Mouse (Mus musculus) heart, embryonic 12.5 days (tissue): ENCODE data around the gene Pax7. TPM values are rescaled to one million over a fixed set of nuclear protein-coding genes. Genes with fewer than 3 reads are reported as not detected.

Experiments used
- ATAC-seq: fragments of 200-750 bp; cut with Nextera tagmentation; 2 replicates; pipeline ENCODE4 v1.8.0; 2017; ENCODE audit warnings: moderate TSS enrichment, moderate library complexity; ENCODE audit not compliant: insufficient number of reproducible peaks, low FRiP score
- H3K27ac ChIP-seq: fragments of 300-500 bp; sonication (generic); 2 replicates; pipeline ENCODE4 v1.5.1; 2016; ENCODE audit warnings: mild to moderate bottlenecking, moderate library complexity; ENCODE audit not compliant: poor library complexity, severe bottlenecking
- H3K27me3 ChIP-seq: fragments of 300-500 bp; sonication (generic); replicated peaks from 2 replicates; pipeline ENCODE4 v1.6.1; 2016; ENCODE audit warnings: mild to moderate bottlenecking, moderate library complexity
- H3K36me3 ChIP-seq: fragments of 300-500 bp; sonication (generic); 2 replicates; pipeline ENCODE4 v1.6.1; 2016; ENCODE audit warnings: mild to moderate bottlenecking, moderate library complexity
- H3K4me1 ChIP-seq: fragments of 300-500 bp; sonication (generic); replicated peaks from 2 replicates; pipeline ENCODE4 v1.6.1; 2016; ENCODE audit warnings: mild to moderate bottlenecking
- H3K4me2 ChIP-seq: fragments of 300-500 bp; sonication (generic); 2 replicates; pipeline ENCODE4 v1.6.1; 2016; ENCODE audit warnings: mild to moderate bottlenecking, moderate library complexity
- H3K4me3 ChIP-seq: fragments of 300-500 bp; sonication (generic); 2 replicates; pipeline ENCODE4 v1.5.1; 2016; ENCODE audit warnings: mild to moderate bottlenecking
- H3K9ac ChIP-seq: fragments of 300-500 bp; sonication (generic); 2 replicates; pipeline ENCODE4 v1.6.1; 2016; ENCODE audit warnings: mild to moderate bottlenecking, moderate library complexity
- H3K9me3 ChIP-seq: fragments of 300-500 bp; sonication (generic); replicated peaks from 2 replicates; pipeline ENCODE4 v1.6.1; 2016; ENCODE audit warnings: mild to moderate bottlenecking, moderate library complexity
- WGBS: fragments of 180-500 bp; shearing (Covaris S2); methylation state at CpG from one replicate; pipeline ENCODE4 v1.1.7; 2016; 5-methylcytosine and 5-hydroxymethylcytosine counted together
- polyA plus RNA-seq: library from polyadenylated mRNA; unstranded; fragments of >200 nt; fragmentation: Nextera tagmentation; extraction: Ambion mirVana; gene quantifications from 2 replicates; pipeline ENCODE4 v1.2.1, GENCODE M21; 2016

The Pax7 gene
- polyA plus RNA-seq, 1 experiment from 2014 or later = 0.06 TPM

DNA sequence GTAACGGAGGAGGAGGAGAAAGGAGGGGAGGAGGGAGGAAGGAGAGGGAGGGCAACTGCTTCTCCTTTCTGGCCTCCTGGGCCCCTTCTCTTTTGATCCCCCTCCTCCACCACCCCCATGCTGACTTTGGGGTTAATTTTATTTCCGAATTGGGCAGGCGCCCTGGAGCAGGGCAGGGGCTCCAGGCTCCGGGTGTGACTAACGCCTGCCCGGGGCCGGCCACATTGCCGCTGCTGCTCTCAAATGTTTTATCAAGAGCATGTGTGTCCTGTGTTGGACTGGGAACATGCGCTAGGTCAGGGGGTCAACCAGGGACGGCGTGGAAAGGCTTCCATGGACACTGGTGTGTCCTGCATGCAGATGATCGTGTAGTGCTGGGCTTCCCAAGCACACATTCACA is 87.2 kb downstream of the Pax7 start:
- no peak overlapping the region for H3K4me2 ChIP-seq
- no peak overlapping the region for H3K9ac ChIP-seq
- no peaks in the 10 kb centered on the region for H3K36me3 ChIP-seq
- WGBS = 45% methylated on average over 12 of the region's 12 CpGs
- peaks cover 6% of the 10 kb centered on the region; the same call in 1 of the 2 replicates for H3K4me1 ChIP-seq
- no peak overlapping the region for H3K27ac ChIP-seq
- no peak for ATAC-seq
- H3K4me3 ChIP-seq = no peak overlapping the region
- 0 out of 2 replicates have a peak, but pooled peaks cover 6% of the 10 kb centered on the region for H3K9me3 ChIP-seq
- H3K27me3 ChIP-seq = peaks cover 25% of the 10 kb centered on the region

DNA sequence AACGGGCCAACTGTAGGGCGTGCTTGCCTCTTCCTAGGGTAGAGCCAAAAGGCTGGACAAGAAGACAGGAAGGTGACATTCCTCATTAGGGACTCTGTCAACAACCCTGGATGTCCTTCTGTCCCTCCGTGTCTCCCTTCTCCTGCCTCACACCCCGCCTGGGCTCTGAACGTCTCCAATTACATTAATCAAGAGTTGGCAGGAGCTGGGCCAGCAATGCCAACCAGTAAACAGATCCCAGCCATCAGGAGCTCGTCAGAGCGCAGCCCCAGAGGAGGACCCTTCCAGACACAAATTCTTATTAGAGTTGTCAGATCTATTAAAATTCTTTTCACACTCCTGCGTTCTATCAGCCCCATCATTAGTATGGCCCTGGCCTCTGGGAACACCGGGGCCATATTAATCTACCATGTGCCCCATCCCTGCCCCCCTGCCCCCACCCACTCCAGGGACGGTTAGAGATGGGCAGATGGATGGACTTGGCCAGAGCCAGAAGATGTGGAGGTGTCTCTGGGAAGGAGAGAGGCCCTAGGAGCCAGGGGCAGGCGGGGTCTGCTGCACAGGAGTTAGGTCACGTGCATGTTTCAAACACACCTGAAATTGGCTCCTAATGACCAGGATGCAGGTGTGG is 88.4 kb downstream of the Pax7 start:
- Histone ChIP-seq H3K27me3 (peaks cover 32% of the 10 kb centered on the region), H3K4me3 (no peak overlapping the region), H3K27ac (no peak overlapping the region), H3K36me3 (no peaks in the 10 kb centered on the region), H3K9me3 (0 out of 2 replicates have a peak, but pooled peaks cover 6% of the 10 kb centered on the region), H3K4me2 (no peak overlapping the region), H3K9ac (no peak overlapping the region), H3K4me1 (peaks cover 6% of the 10 kb centered on the region; the same call in 1 of the 2 replicates)
- ATAC-seq = no peak
- 60% methylated on average over 12 of the region's 12 CpGs for WGBS

DNA sequence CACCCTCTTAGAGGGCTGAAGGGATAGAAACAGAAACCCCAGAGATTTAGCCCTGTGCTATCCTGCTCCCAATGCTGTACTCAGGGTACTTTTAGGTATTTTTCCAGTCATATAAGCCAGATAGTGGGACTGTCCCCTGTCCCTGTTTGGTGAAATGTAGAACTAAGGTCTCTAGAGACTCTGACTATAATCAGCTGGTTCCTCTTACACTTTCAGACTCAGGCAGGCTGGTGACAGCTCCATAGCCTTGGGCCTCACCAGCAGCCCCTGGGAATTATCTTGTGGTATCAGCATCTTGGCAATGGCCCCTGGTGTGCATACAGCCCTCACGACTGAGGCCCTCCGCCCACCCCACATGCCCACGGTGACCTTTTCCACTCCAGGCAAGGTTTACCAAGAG is 89.7 kb downstream of the Pax7 start:
- WGBS = 39% methylated on average over 3 of the region's 3 CpGs
- H3K9ac ChIP-seq = no peak overlapping the region
- H3K27me3 ChIP-seq = peaks cover 45% of the 10 kb centered on the region

DNA sequence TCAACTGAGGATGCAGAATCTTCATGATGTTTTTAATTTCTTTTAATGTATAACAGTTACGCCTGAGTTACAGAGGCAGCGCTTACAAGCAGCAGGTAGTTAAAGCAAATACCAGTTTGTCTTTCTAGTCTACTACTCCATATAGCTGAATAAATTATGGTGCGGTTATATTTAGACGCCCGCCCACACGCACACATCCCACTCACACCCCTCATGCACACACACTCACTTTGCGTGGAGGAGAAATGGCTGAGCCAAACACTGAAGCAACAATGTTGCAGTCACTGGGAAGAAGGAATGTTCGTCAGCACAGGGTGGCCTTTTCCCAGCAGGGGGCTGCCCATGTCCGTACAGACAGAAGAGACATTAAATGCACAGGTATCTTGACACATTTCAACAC is 96.3 kb downstream of the Pax7 start:
- ATAC-seq = no peak
- Histone ChIP-seq H3K9ac (no peak overlapping the region), H3K4me2 (no peak overlapping the region), H3K9me3 (no peaks in the 10 kb centered on the region), H3K4me3 (no peak overlapping the region), H3K27me3 (peaks cover 30% of the 10 kb centered on the region), H3K36me3 (no peaks in the 10 kb centered on the region), H3K4me1 (no peaks in the 10 kb centered on the region), H3K27ac (no peak overlapping the region)
- 84% methylated on average over 9 of the region's 9 CpGs for WGBS

More for the DNA sequence above, 89.7 kb downstream of the Pax7 start:
- Histone ChIP-seq H3K9me3 (0 out of 2 replicates have a peak, but pooled peaks cover 6% of the 10 kb centered on the region), H3K27ac (no peak overlapping the region), H3K4me1 (peaks cover 6% of the 10 kb centered on the region; the same call in 1 of the 2 replicates), H3K36me3 (no peaks in the 10 kb centered on the region), H3K4me3 (no peak overlapping the region), H3K4me2 (no peak overlapping the region)
- ATAC-seq = no peak

DNA sequence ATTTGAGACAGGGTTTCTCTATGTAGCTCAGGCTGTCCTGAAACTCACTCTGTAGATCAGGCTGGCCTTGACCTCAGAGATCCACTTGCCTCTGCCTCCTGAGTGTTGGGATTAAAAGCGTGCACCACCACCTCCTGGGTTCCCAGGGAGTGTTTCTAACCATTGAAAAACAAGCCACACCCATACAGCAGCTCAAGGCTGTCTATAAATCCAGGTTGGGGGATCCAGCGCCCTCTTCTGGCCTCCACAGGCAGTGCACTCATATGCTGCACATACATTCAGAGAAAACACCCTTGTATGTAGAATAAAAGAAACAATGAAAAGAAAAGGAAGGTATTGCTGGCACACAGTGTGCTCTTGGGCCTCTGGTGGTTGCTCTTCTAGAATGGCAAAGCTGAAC is 106.2 kb downstream of the Pax7 start:
- no peak overlapping the region for H3K4me3 ChIP-seq
- H3K36me3 ChIP-seq = no peaks in the 10 kb centered on the region
- peaks cover 9% of the 10 kb centered on the region; the same call in 1 of the 2 replicates for H3K4me1 ChIP-seq
- H3K9ac ChIP-seq = no peak overlapping the region
- H3K27me3 ChIP-seq = peaks cover 27% of the 10 kb centered on the region
- H3K9me3 ChIP-seq = peaks cover 17% of the 10 kb centered on the region
- no peak for ATAC-seq
- H3K27ac ChIP-seq = no peak overlapping the region
- 39% methylated on average over 2 of the region's 2 CpGs for WGBS
- no peak overlapping the region for H3K4me2 ChIP-seq

DNA sequence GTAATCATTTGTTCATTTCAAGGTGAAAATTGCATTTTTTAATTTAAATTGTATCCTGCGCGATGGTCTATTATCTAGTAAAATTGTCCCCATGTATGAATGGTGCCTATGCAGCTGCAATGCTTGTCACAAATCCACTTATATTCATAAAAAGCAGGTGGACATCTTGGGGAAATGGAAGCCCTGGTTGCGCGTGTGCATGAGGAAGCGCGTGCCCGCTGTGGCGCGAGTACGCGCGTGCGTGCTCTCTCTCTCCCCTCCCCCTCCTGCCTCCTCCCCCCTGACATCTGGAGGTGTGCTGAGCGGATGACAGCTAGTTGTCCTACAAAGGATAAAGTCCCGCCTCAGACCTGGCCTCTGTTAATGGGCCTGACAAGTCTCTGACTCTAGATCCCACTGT is 107.9 kb downstream of the Pax7 start:
- Histone ChIP-seq H3K36me3 (no peaks in the 10 kb centered on the region), H3K9ac (no peak overlapping the region), H3K27me3 (peaks cover 27% of the 10 kb centered on the region), H3K4me2 (no peak overlapping the region), H3K4me3 (no peak overlapping the region), H3K27ac (no peak overlapping the region), H3K9me3 (peaks cover 17% of the 10 kb centered on the region), H3K4me1 (peaks cover 9% of the 10 kb centered on the region; the same call in 1 of the 2 replicates)
- ATAC-seq = no peak
- WGBS = 41% methylated on average over 15 of the region's 15 CpGs

DNA sequence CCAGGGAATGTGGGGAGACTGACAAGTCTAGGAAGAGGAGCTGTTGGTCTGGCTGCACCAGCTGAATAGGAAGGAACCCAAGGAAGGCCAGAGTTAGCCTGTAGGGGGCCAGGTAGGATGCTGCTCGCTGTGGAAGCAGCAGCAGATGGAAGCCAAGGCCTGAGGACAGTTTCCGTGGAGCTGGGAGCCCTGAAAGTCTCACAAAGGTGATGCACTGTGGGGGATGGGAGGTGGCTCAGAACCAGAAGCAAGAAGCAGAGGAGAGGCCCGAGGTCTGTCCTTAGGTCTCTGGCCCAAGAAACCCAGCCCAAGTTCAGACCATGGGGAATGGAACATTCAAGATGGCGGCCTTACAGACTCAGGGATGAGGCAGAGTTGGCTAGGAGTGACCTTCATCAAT is 109.0 kb downstream of the Pax7 start:
- Histone ChIP-seq H3K27ac (no peak overlapping the region), H3K4me2 (peak overlapping the region; percentile 54), H3K4me3 (no peak overlapping the region), H3K36me3 (no peaks in the 10 kb centered on the region), H3K9ac (no peak overlapping the region), H3K4me1 (peaks cover 9% of the 10 kb centered on the region; the same call in 1 of the 2 replicates), H3K27me3 (peaks cover 27% of the 10 kb centered on the region), H3K9me3 (peaks cover 15% of the 10 kb centered on the region)
- 49% methylated on average over 4 of the region's 4 CpGs for WGBS
- ATAC-seq = no peak

DNA sequence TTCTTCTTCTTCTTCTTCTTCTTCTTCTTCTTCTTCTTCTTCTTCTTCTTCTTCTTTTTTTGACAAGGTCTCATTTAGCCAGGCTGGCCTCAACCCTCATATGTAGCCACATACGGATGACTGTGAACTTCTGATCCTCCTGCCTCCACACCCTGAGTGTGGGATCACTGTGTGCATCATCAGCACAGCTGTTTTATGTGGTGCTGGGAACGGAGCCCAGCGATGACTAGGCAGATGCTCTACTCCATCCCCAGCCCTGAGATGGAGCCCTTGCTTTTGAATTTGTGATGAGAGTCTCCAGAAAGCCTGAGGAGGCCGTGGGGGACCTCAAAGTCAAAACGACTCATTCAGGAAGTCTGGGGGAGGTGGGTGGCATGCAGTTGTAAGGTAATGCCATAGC is 114.3 kb downstream of the Pax7 start:
- H3K27ac ChIP-seq = no peak overlapping the region
- no peaks in the 10 kb centered on the region for H3K9me3 ChIP-seq
- peaks cover 32% of the 10 kb centered on the region for H3K27me3 ChIP-seq
- H3K4me2 ChIP-seq = no peak overlapping the region
- no peak overlapping the region for H3K4me3 ChIP-seq
- no peaks in the 10 kb centered on the region for H3K4me1 ChIP-seq
- H3K36me3 ChIP-seq = no peaks in the 10 kb centered on the region
- 77% methylated on average over 5 of the region's 5 CpGs for WGBS
- ATAC-seq = no peak
- H3K9ac ChIP-seq = no peak overlapping the region

DNA sequence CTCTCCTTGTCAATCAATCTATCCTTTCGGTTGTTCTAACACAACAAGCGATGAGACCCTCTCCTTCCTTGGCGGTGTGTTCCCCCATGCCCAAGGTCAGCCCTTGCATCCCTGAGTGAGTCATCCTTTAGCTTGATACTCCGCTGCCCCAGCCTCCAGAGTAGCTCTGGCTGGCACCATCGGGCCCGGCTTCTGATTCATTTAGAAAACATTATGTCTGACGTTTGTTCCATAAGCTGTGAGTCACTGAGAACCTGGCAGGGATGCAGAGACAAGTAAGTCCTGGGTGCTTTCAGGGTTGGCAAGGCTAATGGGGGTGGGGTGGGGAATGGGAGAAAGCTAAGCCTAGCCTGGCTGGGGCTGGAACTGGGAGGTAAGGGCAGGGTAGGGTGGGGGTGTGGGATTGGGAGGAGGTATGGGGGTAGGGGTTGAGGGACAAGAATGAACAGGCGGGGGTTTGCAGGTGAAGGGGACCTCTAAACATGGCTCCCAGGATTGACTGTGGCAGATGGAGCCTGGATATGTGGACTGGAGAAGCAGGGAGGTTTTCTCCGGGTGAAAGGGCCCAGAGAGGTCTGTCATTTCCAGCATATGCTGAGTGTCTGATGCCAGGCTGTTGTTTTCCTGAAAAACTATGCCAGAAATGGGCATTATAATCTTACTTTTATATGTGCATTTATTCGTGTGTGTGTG is 116.7 kb downstream of the Pax7 start:
- WGBS = 79% methylated on average over 10 of the region's 10 CpGs
- Histone ChIP-seq H3K4me2 (no peak overlapping the region), H3K9ac (no peak overlapping the region), H3K27ac (no peak overlapping the region), H3K9me3 (no peaks in the 10 kb centered on the region), H3K4me3 (no peak overlapping the region), H3K36me3 (no peaks in the 10 kb centered on the region), H3K27me3 (peaks cover 47% of the 10 kb centered on the region), H3K4me1 (no peaks in the 10 kb centered on the region)
- no peak for ATAC-seq

DNA sequence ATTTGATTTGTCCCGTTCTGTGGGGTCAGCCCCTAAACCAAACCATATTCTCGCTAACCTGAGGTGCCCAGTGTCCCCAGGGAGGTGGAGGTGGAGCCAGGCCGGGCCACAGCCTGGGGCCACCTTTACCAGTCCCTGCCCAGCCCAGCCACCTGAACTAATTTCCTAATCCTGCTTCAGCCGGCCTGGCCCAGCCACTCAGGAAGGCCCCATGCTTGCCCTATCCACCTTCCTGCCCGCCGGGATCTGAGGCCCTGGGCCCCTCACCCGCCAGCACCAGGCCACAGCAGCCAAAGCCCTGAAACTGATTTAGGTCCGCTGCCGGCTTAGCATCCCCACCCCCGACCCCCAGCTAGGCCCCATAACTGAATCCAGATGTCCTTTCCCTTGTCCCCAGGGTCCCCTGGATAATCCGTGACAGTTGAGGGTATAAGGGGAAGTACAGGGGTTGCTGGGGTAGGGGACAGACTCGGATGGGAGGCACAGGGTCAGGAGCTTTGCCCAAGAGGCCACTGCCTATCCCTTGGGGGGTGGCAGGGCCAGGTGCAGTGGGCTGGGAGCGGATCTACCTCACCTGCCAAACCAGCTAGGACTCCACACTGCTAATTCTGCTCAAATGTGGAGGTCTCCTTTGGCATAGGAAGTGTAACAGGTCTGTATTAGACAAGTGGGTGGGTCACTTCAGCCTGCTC is 117.9 kb downstream of the Pax7 start:
- peaks cover 60% of the 10 kb centered on the region for H3K27me3 ChIP-seq
- no peak overlapping the region for H3K4me3 ChIP-seq
- no peak overlapping the region for H3K27ac ChIP-seq
- 27% methylated on average over 13 of the region's 13 CpGs for WGBS
- ATAC-seq = no peak
- no peaks in the 10 kb centered on the region for H3K4me1 ChIP-seq
- no peak overlapping the region for H3K4me2 ChIP-seq
- H3K9me3 ChIP-seq = no peaks in the 10 kb centered on the region
- no peaks in the 10 kb centered on the region for H3K36me3 ChIP-seq
- H3K9ac ChIP-seq = no peak overlapping the region
